In the genomic region with DNA sequence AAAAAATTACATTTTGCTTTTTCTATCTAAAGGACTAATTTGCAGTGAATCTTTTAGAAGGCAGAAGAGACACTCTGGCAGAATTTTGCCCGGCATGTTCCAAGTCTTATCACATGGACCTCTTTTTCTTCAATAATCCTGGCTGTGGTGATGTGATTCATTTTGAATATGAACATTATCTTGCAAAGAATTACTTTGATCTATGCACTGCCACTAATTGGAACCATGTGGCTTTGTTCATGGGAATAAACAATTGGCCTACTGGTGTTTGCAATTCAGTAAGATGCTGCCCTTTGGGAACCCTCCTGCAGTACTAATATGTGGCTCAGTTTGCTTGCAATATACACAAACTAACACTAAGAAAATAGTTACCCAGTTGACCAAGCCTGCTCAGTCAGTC, we compare ENCODE assay signal across 29 mouse cellular contexts.
A peak's percentile ranks its signal among the peaks of the same experiment; 100 is the strongest.
DNase-seq lines count a peak whose midpoint lies in the region; ATAC-seq and TF ChIP-seq lines count a peak whose summit lies in the region.
"Had no signal": no experiment of that assay in that cellular context is flagged by ENCODE, and none has a peak within 500 bp of the region (broad histone marks: within the 10 kb centered on the region; RNA-seq: fewer than 3 reads in every experiment).

No protein-coding gene starts in this region.

- no peaks in the 10 kb centered on the region for H3K27me3 ChIP-seq in lung, embryonic 14.5 days (ENCODE audit: insufficient read depth, low read length)
- no peaks in the 10 kb centered on the region for H3K27me3 ChIP-seq in kidney, embryonic 15.5 days
- H3K27me3 ChIP-seq: CH12.LX; embryonic facial prominence, embryonic 13.5 days; forebrain, embryonic 13.5 days; heart, embryonic 13.5 days; hindbrain, embryonic 13.5 days; intestine, embryonic 15.5 days had no signal

- no peak for TF ChIP-seq CTCF in lung, embryonic 14.5 days (IDR thresholded peaks at IDR 0.05; ENCODE audit: low read depth)

- no peaks in the 10 kb centered on the region for H3K4me1 ChIP-seq in lung, embryonic 14.5 days (ENCODE audit: insufficient read depth)
- no peaks in the 10 kb centered on the region for H3K4me1 ChIP-seq in kidney, embryonic 15.5 days
- H3K4me1 ChIP-seq: embryonic facial prominence, embryonic 13.5 days; forebrain, embryonic 10.5 days; forebrain, embryonic 13.5 days; heart, embryonic 10.5 days; heart, embryonic 13.5 days; hindbrain, embryonic 10.5 days; hindbrain, embryonic 13.5 days; intestine, embryonic 15.5 days had no signal

- no peak overlapping the region for H3K27ac ChIP-seq in lung, embryonic 14.5 days (ENCODE audit: low read depth)
- no peak overlapping the region for H3K27ac ChIP-seq in kidney, embryonic 15.5 days
- H3K27ac ChIP-seq: embryonic facial prominence, embryonic 13.5 days; forebrain, embryonic 10.5 days; forebrain, embryonic 13.5 days; heart, adult 2 months; heart, embryonic 10.5 days; heart, embryonic 13.5 days; hindbrain, embryonic 10.5 days; hindbrain, embryonic 13.5 days; intestine, embryonic 15.5 days had no signal

- no peaks in the 10 kb centered on the region for H3K36me3 ChIP-seq in lung, embryonic 14.5 days (ENCODE audit: insufficient read depth)
- H3K36me3 ChIP-seq in kidney, embryonic 15.5 days, result no peaks in the 10 kb centered on the region
- H3K36me3 ChIP-seq: embryonic facial prominence, embryonic 13.5 days; forebrain, embryonic 10.5 days; G1E; heart, embryonic 10.5 days; heart, embryonic 13.5 days; hindbrain, embryonic 10.5 days; hindbrain, embryonic 13.5 days; intestine, embryonic 15.5 days had no signal

- H3K4me3 ChIP-seq in lung, embryonic 14.5 days (ENCODE audit: low read depth, low read length), result no peak overlapping the region
- no peak overlapping the region for H3K4me3 ChIP-seq in kidney, embryonic 15.5 days (replicated peaks)
- H3K4me3 ChIP-seq: embryonic facial prominence, embryonic 13.5 days; forebrain, embryonic 10.5 days; forebrain, embryonic 13.5 days; heart, adult 2 months; heart, embryonic 10.5 days; heart, embryonic 13.5 days; hindbrain, embryonic 10.5 days; hindbrain, embryonic 13.5 days; intestine, embryonic 15.5 days had no signal

- H3K9ac ChIP-seq in lung, embryonic 14.5 days, result no peak overlapping the region
- H3K9ac ChIP-seq in kidney, embryonic 15.5 days, result no peak overlapping the region
- H3K9ac ChIP-seq: embryonic facial prominence, embryonic 13.5 days; forebrain, embryonic 13.5 days; heart, embryonic 13.5 days; hindbrain, embryonic 13.5 days; intestine, embryonic 15.5 days had no signal

- no peak for ATAC-seq in lung, embryonic 14.5 days (ENCODE audit: insufficient read depth)
- ATAC-seq in kidney, embryonic 15.5 days (replicated peaks; ENCODE audit: low FRiP score), result no peak
- ATAC-seq: forebrain, embryonic 13.5 days; forebrain, embryonic 16.5 days; hindbrain, embryonic 16.5 days; intestine, embryonic 15.5 days had no signal

- H3K4me2 ChIP-seq in lung, embryonic 14.5 days, result no peak overlapping the region
- no peak overlapping the region for H3K4me2 ChIP-seq in kidney, embryonic 15.5 days
- H3K4me2 ChIP-seq: embryonic facial prominence, embryonic 13.5 days; forebrain, embryonic 13.5 days; heart, embryonic 13.5 days; hindbrain, embryonic 13.5 days; intestine, embryonic 15.5 days had no signal

- H3K9me3 ChIP-seq in lung, embryonic 14.5 days (ENCODE audit: low read depth, low read length), result no peaks in the 10 kb centered on the region
- H3K9me3 ChIP-seq in kidney, embryonic 15.5 days (replicated peaks), result no peaks in the 10 kb centered on the region
- H3K9me3 ChIP-seq: embryonic facial prominence, embryonic 13.5 days; forebrain, embryonic 10.5 days; forebrain, embryonic 13.5 days; G1E; heart, embryonic 10.5 days; heart, embryonic 13.5 days; hindbrain, embryonic 10.5 days; hindbrain, embryonic 13.5 days; intestine, embryonic 15.5 days had no signal

- peak; percentile 2 for DNase-seq in lung, embryonic 14.5 days
- no peak for DNase-seq in lung, adult 18-20 months
- peak; percentile 2 for DNase-seq in brain, adult 2 months (ENCODE audit: low read depth, low spot score)
- peak; percentile 28 for DNase-seq in retina, embryonic 14.5 days (ENCODE audit: low spot score)
- DNase-seq in cerebellum, postnatal 36 days, result no peak
- DNase-seq: adrenal gland, adult 2 months; adrenal gland, postnatal 25 days; B cell, adult 2 months; cerebellum, adult 11 months; cerebellum, adult 2 months; cerebellum, adult 9-11 months; cerebellum, postnatal 25 days; gastrocnemius, postnatal 10 days; gastrocnemius, postnatal 36 days; heart, adult 2 months; kidney, adult 11 months had no signal

- 47% methylated on average over 1 of the region's 1 CpGs for WGBS in lung, embryonic 14.5 days
- WGBS in kidney, embryonic 15.5 days, result 82% methylated on average over 1 of the region's 1 CpGs

Comparison
In these comparisons a context has a peak if more than half of its experiments do, and no peak if none do; other contexts are left out.
1. DNase-seq: peak in lung, embryonic 14.5 days (single experiment), brain, adult 2 months (single experiment) and retina, embryonic 14.5 days (single experiment); none in lung, adult 18-20 months (0 of 2) and cerebellum, postnatal 36 days (0 of 2).